Mouse (Mus musculus) frontal cortex, adult (tissue): Measurements from ENCODE around the gene Polr3k.

Source experiments
- ATAC-seq: cut with Nextera tagmentation; 2 replicates; pipeline ENCODE4 v1.9.2; 2017; ENCODE audit warnings: mild to moderate bottlenecking, moderate library complexity, mixed read lengths; ENCODE audit not compliant: low TSS enrichment

Gene Polr3k

GRCm38 (mm10) chr2:181863791-181864535 is at the start of gene Polr3k:
TSS of gene Polr3k (plus strand) at chr2:181864337.
- ATAC-seq, result peak; percentile 99

GRCm38 (mm10) chr2:181829032-181829650 is 35.0 kb upstream of the Polr3k start:
- ATAC-seq, result no peak

GRCm38 (mm10) chr2:181832745-181833144 is 31.4 kb upstream of the Polr3k start:
- no peak for ATAC-seq

- ATAC-seq, result peak; percentile 99
Observed at GRCm38 (mm10) chr2:181837372-181838292, 26.5 kb upstream of the Polr3k start, which contains the start of gene Pcmtd2. TSS of gene Pcmtd2 (plus strand) at chr2:181837854.

GRCm38 (mm10) chr2:181838293-181838680 is 25.9 kb upstream of the Polr3k start:
- ATAC-seq, result no peak

- no peak for ATAC-seq
Observed at GRCm38 (mm10) chr2:181845709-181846394, 18.3 kb upstream of the Polr3k start.

- ATAC-seq, result no peak
Observed at GRCm38 (mm10) chr2:181864536-181864860, 361 bp downstream of the Polr3k start.

GRCm38 (mm10) chr2:181866931-181867330 is 2.8 kb downstream of the Polr3k start:
- no peak for ATAC-seq

GRCm38 (mm10) chr2:181871039-181871438 is 6.9 kb downstream of the Polr3k start:
- ATAC-seq, result no peak

GRCm38 (mm10) chr2:181878903-181879302 is 14.8 kb downstream of the Polr3k start:
- no peak for ATAC-seq

GRCm38 (mm10) chr2:181883022-181883749 is 19.0 kb downstream of the Polr3k start:
- ATAC-seq, result no peak

- ATAC-seq, result no peak
Observed at GRCm38 (mm10) chr2:181917861-181918260, 53.7 kb downstream of the Polr3k start.

GRCm38 (mm10) chr2:181918501-181918900 is 54.4 kb downstream of the Polr3k start:
- ATAC-seq, result peak; percentile 80
